Mouse (Mus musculus) testis, adult 2 months (tissue): ENCODE results near the gene Mfsd4b3. TPM values are rescaled to one million over a fixed set of nuclear protein-coding genes. Genes with fewer than 3 reads are reported as not detected.

Source experiments
- H3K27ac ChIP-seq: fragments of 200-500 bp; 2 replicates; pipeline ENCODE4 v1.5.1; 2012; ENCODE audit warnings: low read depth, low read length; ENCODE audit not compliant: control insufficient read depth, insufficient read depth
- H3K27me3 ChIP-seq: fragments of 200-500 bp; 2 replicates; pipeline ENCODE4 v1.6.1; 2012; ENCODE audit warnings: mild to moderate bottlenecking, low read length, moderate library complexity; ENCODE audit not compliant: control insufficient read depth, insufficient read depth
- H3K36me3 ChIP-seq: fragments of 200-500 bp; 2 replicates; pipeline ENCODE4 v1.6.1; 2012; ENCODE audit warnings: mild to moderate bottlenecking, low read length; ENCODE audit not compliant: control insufficient read depth, insufficient read depth
- H3K4me1 ChIP-seq: fragments of 200-500 bp; 2 replicates; pipeline ENCODE4 v1.6.1; 2012; ENCODE audit warnings: low read length; ENCODE audit not compliant: control insufficient read depth, insufficient read depth
- H3K4me3 ChIP-seq: fragments of 200-500 bp; 2 replicates; pipeline ENCODE4 v1.5.1; 2012; ENCODE audit warnings: low read depth, mild to moderate bottlenecking, low read length, moderate library complexity, mixed read lengths; ENCODE audit not compliant: control insufficient read depth
- CTCF ChIP-seq: fragments of 200-500 bp; IDR thresholded peaks from 2 replicates; pipeline ENCODE4 v1.5.1; 2012; ENCODE audit warnings: low read depth, mild to moderate bottlenecking, inconsistent platforms, low read length, moderate library complexity; ENCODE audit not compliant: control insufficient read depth, insufficient read depth, insufficient replicate concordance
- POLR2A ChIP-seq: fragments of 200-500 bp; IDR thresholded peaks from 2 replicates; pipeline ENCODE4 v1.6.1; 2012; ENCODE audit warnings: low read depth, mild to moderate bottlenecking, inconsistent platforms, low read length, moderate library complexity; ENCODE audit not compliant: control insufficient read depth
- polyA plus RNA-seq: library from polyadenylated mRNA; depleted of rRNA; stranded (reverse); fragments of >200 nt; gene quantifications from 2 replicates; pipeline ENCODE4 v1.2.3, GENCODE M21; 2012; rRNA removed

Gene Mfsd4b3
- polyA plus RNA-seq, 1 experiment = 0.06 TPM

DNA sequence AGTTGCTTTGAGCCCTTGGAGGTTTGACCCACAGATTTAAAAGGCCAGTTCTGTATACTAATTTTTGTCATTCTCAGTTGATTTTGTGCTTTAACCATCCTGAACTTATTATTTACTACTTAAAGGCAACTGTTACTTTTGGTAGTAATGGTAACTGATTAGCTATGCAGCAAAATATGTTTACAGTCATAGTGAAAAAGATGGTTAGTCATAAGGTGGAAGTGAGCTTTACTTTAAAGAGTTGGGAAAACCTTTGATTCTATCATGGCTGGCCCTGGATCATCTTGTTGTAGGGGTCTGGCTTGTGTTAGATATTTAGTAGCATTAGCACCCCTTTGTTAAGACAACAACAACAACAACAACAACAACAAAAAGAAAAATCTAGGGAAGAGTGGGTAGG lies 47.3 kb downstream of the Mfsd4b3 start:
- H3K27me3 ChIP-seq = no peaks in the 10 kb centered on the region
- H3K4me3 ChIP-seq = no peak overlapping the region
- no peak overlapping the region for H3K27ac ChIP-seq
- H3K4me1 ChIP-seq = no peaks in the 10 kb centered on the region
- H3K36me3 ChIP-seq = no peaks in the 10 kb centered on the region
- TF ChIP-seq CTCF (no peak), POLR2A (no peak)

DNA sequence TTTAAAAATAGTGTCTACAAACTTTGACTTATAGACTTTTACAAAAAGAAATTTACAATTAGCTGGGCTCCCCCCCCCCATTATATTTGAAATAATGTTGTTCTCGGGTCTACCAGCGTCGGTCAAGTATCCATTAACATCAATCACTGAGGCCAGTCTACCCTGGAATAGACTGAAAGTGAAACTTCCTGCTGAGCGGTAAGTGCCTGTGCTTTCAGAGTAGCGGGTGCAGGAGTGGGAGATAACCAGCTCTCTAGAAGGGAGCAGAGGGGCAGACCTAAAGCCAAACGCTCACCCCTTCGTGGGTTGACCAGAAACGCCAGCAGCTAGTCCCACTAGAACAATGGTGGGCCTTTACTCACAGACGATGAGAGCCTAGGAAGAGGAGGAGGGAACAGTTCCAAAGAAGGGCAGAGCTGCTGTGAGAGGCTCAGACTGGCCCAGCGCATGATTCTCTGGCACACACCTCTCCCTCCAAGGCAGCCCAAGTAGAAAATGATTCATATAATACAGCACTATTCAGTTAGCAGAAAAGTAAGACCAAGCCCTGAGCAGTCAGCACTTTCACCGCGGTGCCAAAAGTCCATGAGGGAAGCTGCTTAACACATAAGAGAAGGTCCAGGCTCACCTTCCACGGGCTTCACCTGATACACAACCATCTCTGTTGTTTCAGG lies 51.0 kb downstream of the Mfsd4b3 start:
- H3K4me3 ChIP-seq = no peak overlapping the region
- no peak overlapping the region for H3K27ac ChIP-seq
- H3K36me3 ChIP-seq = no peaks in the 10 kb centered on the region
- no peaks in the 10 kb centered on the region for H3K27me3 ChIP-seq
- no peaks in the 10 kb centered on the region for H3K4me1 ChIP-seq
- TF ChIP-seq POLR2A = no peak
- no peak for TF ChIP-seq CTCF

DNA sequence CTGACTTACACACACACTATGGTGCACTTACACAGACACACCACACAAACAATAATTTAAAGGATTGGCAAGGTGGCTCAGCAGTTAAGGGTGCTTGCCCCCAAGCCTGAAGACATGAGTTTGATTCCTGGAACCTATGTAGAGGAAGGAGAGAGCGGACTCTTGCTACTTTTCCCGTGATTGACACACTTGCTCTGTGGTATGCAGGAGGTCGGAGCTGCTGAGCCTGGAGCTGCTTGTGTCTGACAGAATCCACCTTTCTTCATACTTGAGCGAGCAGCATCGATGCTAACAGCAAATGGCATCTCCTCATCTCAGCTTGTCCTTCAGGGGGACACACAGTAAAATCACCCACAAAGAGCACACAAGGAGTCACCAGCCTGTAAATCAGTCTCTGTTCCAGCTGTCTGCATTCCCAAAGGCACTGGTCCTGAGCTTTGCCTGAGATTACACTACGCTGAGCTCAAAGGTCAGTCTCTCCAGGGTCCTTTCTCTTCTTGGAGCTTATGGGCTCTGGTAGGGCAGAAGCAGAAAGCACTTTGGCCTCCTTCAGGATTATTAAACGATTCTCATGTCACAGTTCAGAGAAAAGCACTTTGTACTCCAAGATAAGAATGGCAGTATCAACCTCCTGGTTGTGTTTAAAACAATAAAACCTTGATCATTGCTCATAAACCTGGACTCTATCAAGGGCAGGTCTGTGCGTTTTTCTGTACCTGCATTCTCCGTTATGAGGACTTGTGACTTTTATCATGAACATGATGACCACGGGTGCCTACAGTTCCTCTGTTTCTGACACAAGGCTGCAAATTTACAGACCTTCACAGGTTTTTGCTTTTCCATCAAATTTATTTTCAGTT lies 52.9 kb downstream of the Mfsd4b3 start:
- Histone ChIP-seq H3K4me1 (no peaks in the 10 kb centered on the region), H3K36me3 (no peaks in the 10 kb centered on the region), H3K27me3 (no peaks in the 10 kb centered on the region), H3K4me3 (no peak overlapping the region), H3K27ac (no peak overlapping the region)
- TF ChIP-seq POLR2A = no peak
- TF ChIP-seq CTCF = no peak

DNA sequence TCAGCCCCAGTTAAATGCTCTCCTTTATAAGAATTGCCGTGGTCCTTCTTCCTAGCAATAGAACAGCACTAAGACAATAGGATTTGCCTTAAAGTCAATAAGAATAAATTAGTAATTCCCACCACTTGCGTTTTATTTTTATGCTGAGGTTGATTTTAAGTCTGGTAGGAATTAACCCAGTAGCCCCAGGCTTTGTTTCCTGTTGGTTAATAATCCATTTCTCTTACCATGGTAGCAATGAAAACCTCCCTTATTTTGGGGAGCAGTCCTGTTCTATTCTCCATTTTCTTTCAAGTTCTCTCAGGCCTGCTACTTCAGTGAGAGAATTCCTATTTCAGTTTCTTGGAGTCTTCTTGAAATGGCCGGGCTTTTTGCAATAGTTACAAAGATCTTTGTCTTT lies 55.8 kb downstream of the Mfsd4b3 start:
- no peak overlapping the region for H3K4me3 ChIP-seq
- H3K27me3 ChIP-seq = no peaks in the 10 kb centered on the region
- no peak for TF ChIP-seq CTCF
- no peak for TF ChIP-seq POLR2A
- 0 out of 2 replicates have a peak, but pooled peaks cover 2% of the 10 kb centered on the region for H3K4me1 ChIP-seq
- no peaks in the 10 kb centered on the region for H3K36me3 ChIP-seq
- no peak overlapping the region for H3K27ac ChIP-seq

DNA sequence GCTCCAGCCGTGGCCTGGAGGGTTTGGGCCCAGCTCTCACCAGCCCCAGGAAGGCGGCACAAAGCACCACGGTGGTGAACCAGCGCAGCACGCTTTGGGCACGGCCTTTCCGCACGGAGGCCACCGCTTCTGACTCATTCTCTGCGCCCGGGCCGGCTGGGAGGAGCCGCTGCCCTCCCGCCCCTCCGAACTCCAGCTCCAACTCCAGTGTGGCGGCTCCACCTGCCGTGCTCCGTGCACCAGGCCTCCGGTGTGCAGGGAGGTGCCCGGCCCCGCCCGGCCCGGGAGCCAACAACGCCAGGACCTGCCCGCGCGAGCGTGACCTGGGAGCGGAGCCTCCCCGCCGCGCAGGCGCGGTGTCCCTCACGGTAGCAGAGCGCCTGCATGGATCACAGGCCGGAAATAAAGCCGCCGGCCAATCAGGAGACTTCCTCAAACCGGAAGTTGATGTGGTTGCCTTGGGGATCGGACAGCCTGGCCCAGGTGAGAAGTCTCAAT lies 61.0 kb downstream of the Mfsd4b3 start, which contains the start of gene Mfsd4b4:
TSS of gene Mfsd4b4 (minus strand) at position 365 of the 498 bp plus-strand sequence.
- TF ChIP-seq CTCF = no peak
- peak; percentile 78 for TF ChIP-seq POLR2A

More for the DNA sequence above, 61.0 kb downstream of the Mfsd4b3 start, which contains the start of gene Mfsd4b4:
- H3K4me1 ChIP-seq = peaks cover 8% of the 10 kb centered on the region
- no peaks in the 10 kb centered on the region for H3K36me3 ChIP-seq
- peak within 1 kb of the TSS; percentile 93 for H3K4me3 ChIP-seq
- no peaks in the 10 kb centered on the region for H3K27me3 ChIP-seq
- peak within 1 kb of the TSS; percentile 67 for H3K27ac ChIP-seq

Other genes with a start within 250 kb of the Mfsd4b3 start
- 31.1 and 38.4 TPM in 2 replicates for gene Rev3l, start 228.0 kb downstream of the Mfsd4b3 start, polyA plus RNA-seq
- 3.0 and 3.9 TPM in 2 replicates for gene Mfsd4b4, start 60.9 kb downstream of the Mfsd4b3 start, polyA plus RNA-seq
- not detected in 2 replicates for gene Mfsd4b2, start 33.2 kb downstream of the Mfsd4b3 start, polyA plus RNA-seq
- 0.04 and 0.12 TPM in 2 replicates for gene Mfsd4b5, start 26.5 kb upstream of the Mfsd4b3 start, polyA plus RNA-seq
- gene Mfsd4b1, start 65.1 kb upstream of the Mfsd4b3 start, polyA plus RNA-seq = 0.27 and 0.40 TPM in 2 replicates
- gene Slc16a10, start 182.1 kb upstream of the Mfsd4b3 start, polyA plus RNA-seq = 2.5 and 4.3 TPM in 2 replicates